Mouse (Mus musculus) MEL (cell line): ENCODE data around the gene Thsd4. TPM values are rescaled to one million over a fixed set of nuclear protein-coding genes. Genes with fewer than 3 reads are reported as not detected.

ENCODE experiments used
- DNase-seq: peaks from one replicate; pipeline ENCODE4 v3.0.0; 2011; ENCODE audit warnings: low read depth, low spot score
- H3K27ac ChIP-seq: 2 replicates; pipeline ENCODE4 v1.5.1; 2012; ENCODE audit warnings: low read depth, mild to moderate bottlenecking, control low read depth, low read length, moderate library complexity; ENCODE audit not compliant: control insufficient read depth
- H3K27me3 ChIP-seq, 2 experiments: fragments of 150-350 bp in 1 of 2; sonication (generic) in 1 of 2; 2 replicates each; pipeline ENCODE4 v1.6.1; 2012; ENCODE audit warnings: low read length in 2 of 2, mild to moderate bottlenecking in 2 of 2, improper control_type of control experiment in 1 of 2, moderate library complexity in 1 of 2; ENCODE audit not compliant: insufficient read depth in 2 of 2, control insufficient read depth in 1 of 2
- H3K36me3 ChIP-seq, 2 experiments: 2 replicates each; pipeline ENCODE4 v1.6.1; 2012 to 2014; ENCODE audit warnings: low read length in 2 of 2, improper control_type of control experiment in 1 of 2, inconsistent platforms in 1 of 2, mild to moderate bottlenecking in 1 of 2; ENCODE audit not compliant: insufficient read depth in 2 of 2, control insufficient read depth in 1 of 2
- H3K4me1 ChIP-seq, 2 experiments: fragments of 150-350 bp in 1 of 2; sonication (generic) in 1 of 2; 2 replicates each; pipeline ENCODE4 v1.6.1; 2012; ENCODE audit warnings: low read length in 2 of 2, improper control_type of control experiment in 1 of 2, mild to moderate bottlenecking in 1 of 2; ENCODE audit not compliant: insufficient read depth in 2 of 2, control insufficient read depth in 1 of 2
- H3K4me3 ChIP-seq, 2 experiments: fragments of 150-350 bp in 1 of 2; sonication (generic) in 1 of 2; 2 replicates each; pipeline ENCODE4 v1.5.1; 2012; ENCODE audit warnings: low read depth in 2 of 2, low read length in 2 of 2, mild to moderate bottlenecking in 2 of 2, moderate library complexity in 2 of 2, control low read depth in 1 of 2, improper control_type of control experiment in 1 of 2; ENCODE audit not compliant: control insufficient read depth in 1 of 2, insufficient read depth in 1 of 2
- H3K79me2 ChIP-seq: 2 replicates; pipeline ENCODE4 v1.6.1; 2012; ENCODE audit warnings: mild to moderate bottlenecking, low read length, moderate library complexity; ENCODE audit not compliant: control insufficient read depth, poor library complexity, insufficient read depth
- H3K9ac ChIP-seq: 2 replicates; pipeline ENCODE4 v1.6.1; 2012; ENCODE audit warnings: low read depth, mild to moderate bottlenecking, control low read depth, low read length, moderate library complexity; ENCODE audit not compliant: control insufficient read depth, poor library complexity, severe bottlenecking
- H3K9me3 ChIP-seq: fragments of 150-350 bp; sonication (generic); replicated peaks from 2 replicates; pipeline ENCODE4 v1.6.1; 2012; ENCODE audit warnings: mild to moderate bottlenecking, low read length, improper control_type of control experiment, moderate library complexity; ENCODE audit not compliant: insufficient read depth
- CTCF ChIP-seq, 3 experiments: IDR thresholded peaks in 2 of 3; conservative IDR thresholded peaks in 1 of 3; 2 replicates each; pipeline ENCODE4 v1.5.1; 2011 to 2012; ENCODE audit warnings: low read length in 3 of 3, low read depth in 2 of 3, mild to moderate bottlenecking in 2 of 3, improper control_type of control experiment in 1 of 3, inconsistent platforms in 1 of 3, mixed read lengths in 1 of 3, moderate library complexity in 1 of 3; ENCODE audit not compliant: control insufficient read depth in 1 of 3, insufficient read depth in 1 of 3, poor library complexity in 1 of 3, severe bottlenecking in 1 of 3
- EP300 ChIP-seq, 2 experiments: IDR thresholded peaks; 2 replicates each; pipeline ENCODE4 v1.6.1; 2011; ENCODE audit warnings: improper control_type of control experiment in 2 of 2, low read length in 2 of 2, low read depth in 1 of 2, mild to moderate bottlenecking in 1 of 2
- JUND ChIP-seq: IDR thresholded peaks from 2 replicates; pipeline ENCODE4 v1.6.1; 2011; ENCODE audit warnings: low read depth, mild to moderate bottlenecking, improper control_type of control experiment, low read length
- KAT2A ChIP-seq: conservative IDR thresholded peaks from 2 replicates; pipeline ENCODE4 v1.6.1; 2012; ENCODE audit warnings: low read depth, low read length, improper control_type of control experiment, inconsistent platforms
- MAZ ChIP-seq: IDR thresholded peaks from 2 replicates; pipeline ENCODE4 v1.6.1; 2012; ENCODE audit warnings: low read depth, mild to moderate bottlenecking, inconsistent platforms, low read length, improper control_type of control experiment
- MXI1 ChIP-seq: IDR thresholded peaks from 2 replicates; pipeline ENCODE4 v1.6.1; 2011; ENCODE audit warnings: mild to moderate bottlenecking, low read depth, low read length, improper control_type of control experiment
- NELFE ChIP-seq: IDR thresholded peaks from 2 replicates; pipeline ENCODE4 v1.6.1; 2011; ENCODE audit warnings: low read depth, low read length, improper control_type of control experiment
- NRF1 ChIP-seq: IDR thresholded peaks from 2 replicates; pipeline ENCODE4 v1.6.1; 2014; ENCODE audit warnings: low read depth, mild to moderate bottlenecking, inconsistent platforms, low read length, improper control_type of control experiment, moderate library complexity; ENCODE audit not compliant: poor library complexity, insufficient read depth, severe bottlenecking
- POLR2AphosphoS2 ChIP-seq: IDR thresholded peaks from 2 replicates; pipeline ENCODE4 v1.6.1; 2011; ENCODE audit warnings: low read length, improper control_type of control experiment
- RAD21 ChIP-seq: IDR thresholded peaks from 2 replicates; pipeline ENCODE4 v1.6.1; 2011; ENCODE audit warnings: mild to moderate bottlenecking, low read depth, low read length, improper control_type of control experiment
- SMC3 ChIP-seq: IDR thresholded peaks from 2 replicates; pipeline ENCODE4 v1.6.1; 2011; ENCODE audit warnings: low read depth, low read length, improper control_type of control experiment
- USF2 ChIP-seq, 2 experiments: IDR thresholded peaks; 2 replicates each; pipeline ENCODE4 v1.6.1; 2011 to 2012; ENCODE audit warnings: improper control_type of control experiment in 2 of 2, low read length in 2 of 2, borderline replicate concordance in 1 of 2, inconsistent platforms in 1 of 2, low read depth in 1 of 2, mild to moderate bottlenecking in 1 of 2; ENCODE audit not compliant: insufficient read depth in 1 of 2
- ZC3H11A ChIP-seq: IDR thresholded peaks from 2 replicates; pipeline ENCODE4 v1.6.1; 2012; ENCODE audit warnings: low read depth, mild to moderate bottlenecking, inconsistent platforms, low read length, improper control_type of control experiment
- ZKSCAN1 ChIP-seq: IDR thresholded peaks from 2 replicates; pipeline ENCODE4 v1.6.1; 2012; ENCODE audit warnings: low read depth, mild to moderate bottlenecking, inconsistent platforms, low read length, improper control_type of control experiment, moderate library complexity
- ZMIZ1 ChIP-seq: IDR thresholded peaks from 2 replicates; pipeline ENCODE4 v1.6.1; 2012; ENCODE audit warnings: low read depth, mild to moderate bottlenecking, inconsistent platforms, low read length, improper control_type of control experiment, moderate library complexity
- polyA plus RNA-seq, 2 experiments: library from polyadenylated mRNA; stranded (reverse) in 1 of 2; unstranded in 1 of 2; fragments of >175 nt in 1 of 2; fragments of >200 nt in 1 of 2; gene quantifications; 2 replicates each; pipeline versions ENCODE4 v1.2.1 to v1.2.4; 2012; ENCODE audit warnings: low replicate concordance in 2 of 2, low read depth in 1 of 2; ENCODE audit not compliant: insufficient read length in 2 of 2, insufficient read depth in 1 of 2, missing spikeins in 1 of 2
- total RNA-seq: library from RNA; depleted of rRNA; stranded (reverse); fragments of 300-350 nt; gene quantifications from 2 replicates; pipeline ENCODE4 v1.2.3, GENCODE M21; 2012

Gene Thsd4
- total and polyA plus RNA-seq, 3 experiments, result 0.08 TPM; not detected in 1

GRCm38 (mm10) chr9:60243503-60243902 lies 278.3 kb downstream of the Thsd4 start:
- no peak for TF ChIP-seq ZMIZ1
- TF ChIP-seq NELFE, result no peak
- TF ChIP-seq USF2 (IDR thresholded peaks at IDR 0.05; ENCODE audit: borderline replicate concordance in 1 of 2, insufficient read depth in 1 of 2, low read depth in 1 of 2, low read length in 2 of 2), result no peak
- TF ChIP-seq SMC3, result peak; percentile 80
- TF ChIP-seq JUND, result no peak
- peak; percentile 42 for TF ChIP-seq RAD21
- TF ChIP-seq KAT2A, result no peak
- peak; percentile 77 to 84 (median 80) for TF ChIP-seq CTCF (IDR thresholded peaks at IDR 0.05 in 2 of 3, conservative IDR thresholded peaks at IDR 0.05 in 1 of 3; ENCODE audit: control insufficient read depth in 1 of 3, insufficient read depth in 1 of 3, low read depth in 2 of 3, low read length in 3 of 3, poor library complexity in 1 of 3, severe bottlenecking in 1 of 3)
- TF ChIP-seq ZKSCAN1, result no peak
- TF ChIP-seq ZC3H11A, result peak; percentile 37
- no peak for TF ChIP-seq EP300 (IDR thresholded peaks at IDR 0.05; ENCODE audit: low read depth in 1 of 2, low read length in 2 of 2)
- no peak for TF ChIP-seq MAZ
- Histone ChIP-seq H3K4me3 (peak overlapping the region; percentile 37 to 58; a peak in 3 of 4 replicates), H3K27ac (no peak overlapping the region), H3K36me3 (no peaks in the 10 kb centered on the region), H3K4me1 (no peaks in the 10 kb centered on the region; a peak in 1 of 4 replicates), H3K79me2 (no peaks in the 10 kb centered on the region), H3K9ac (no peak overlapping the region), H3K9me3 (no peaks in the 10 kb centered on the region), H3K27me3 (no peaks in the 10 kb centered on the region)
- DNase-seq, result peak; percentile 34

GRCm38 (mm10) chr9:60237667-60238066 lies 284.2 kb downstream of the Thsd4 start:
- H3K27me3 ChIP-seq, result no peaks in the 10 kb centered on the region
- no peak overlapping the region for H3K27ac ChIP-seq
- no peaks in the 10 kb centered on the region for H3K9me3 ChIP-seq
- TF ChIP-seq NRF1 (no peak), RAD21 (peak; percentile 31), CTCF (IDR thresholded peaks at IDR 0.05 in 2 of 3, conservative IDR thresholded peaks at IDR 0.05 in 1 of 3; ENCODE audit: control insufficient read depth in 1 of 3, insufficient read depth in 1 of 3, low read depth in 2 of 3, low read length in 3 of 3, poor library complexity in 1 of 3, severe bottlenecking in 1 of 3) (peak; percentile 61 to 68 (median 67)), SMC3 (peak; percentile 27)
- H3K36me3 ChIP-seq, result no peaks in the 10 kb centered on the region
- no peaks in the 10 kb centered on the region for H3K79me2 ChIP-seq
- H3K4me3 ChIP-seq, result no peak overlapping the region
- H3K9ac ChIP-seq, result no peak overlapping the region
- peak; percentile 36 for DNase-seq
- H3K4me1 ChIP-seq, result no peaks in the 10 kb centered on the region

- TF ChIP-seq POLR2AphosphoS2 (no peak), MAZ (no peak), MXI1 (no peak)
- TF ChIP-seq, all 39 proteins: peak for 0
- DNase-seq, result no peak
- Histone ChIP-seq H3K9ac (no peak overlapping the region), H3K36me3 (no peaks in the 10 kb centered on the region), H3K4me3 (no peak overlapping the region), H3K27ac (no peak overlapping the region), H3K4me1 (no peaks in the 10 kb centered on the region), H3K79me2 (no peaks in the 10 kb centered on the region), H3K27me3 (no peaks in the 10 kb centered on the region), H3K9me3 (no peaks in the 10 kb centered on the region)
These were observed 285.7 kb downstream of the Thsd4 start for GRCm38 (mm10) chr9:60236155-60236554.
